Mouse (Mus musculus) liver, adult 2 months (tissue): ENCODE measurements at regions not wholly inside any gene's neighbourhood (a gene's known extent, or its start where the extent isn't known, plus 50 kb on each side); places are given as distances from the start of the nearest gene placed in this dataset.

ENCODE experiments used
- DNase-seq: peaks from one replicate; pipeline ENCODE4 v3.0.0-alpha.2; 2011; ENCODE audit warnings: low read depth, low spot score; ENCODE audit errors: extremely low read depth
- H3K27ac ChIP-seq: fragments of 200-500 bp; replicated peaks from 2 replicates; pipeline ENCODE4 v1.5.1; 2012; ENCODE audit warnings: low read depth, mild to moderate bottlenecking, control low read depth, inconsistent platforms, low read length; ENCODE audit not compliant: insufficient read depth
- H3K27me3 ChIP-seq: fragments of 200-500 bp; 2 replicates; pipeline ENCODE4 v1.6.1; 2012; ENCODE audit warnings: mild to moderate bottlenecking, moderate library complexity, low read length, inconsistent platforms; ENCODE audit not compliant: control insufficient read depth, insufficient read depth
- H3K36me3 ChIP-seq: fragments of 200-500 bp; 2 replicates; pipeline ENCODE4 v1.6.1; 2012; ENCODE audit warnings: low read length, inconsistent platforms; ENCODE audit not compliant: control insufficient read depth, insufficient read depth
- H3K4me1 ChIP-seq: fragments of 200-500 bp; 2 replicates; pipeline ENCODE4 v1.6.1; 2011; ENCODE audit warnings: low read length; ENCODE audit not compliant: control insufficient read depth, insufficient read depth
- H3K4me3 ChIP-seq: fragments of 200-500 bp; 2 replicates; pipeline ENCODE4 v1.5.1; 2011; ENCODE audit warnings: low read depth, mild to moderate bottlenecking, control low read depth, low read length, moderate library complexity; ENCODE audit not compliant: insufficient read depth
- H3K79me2 ChIP-seq: fragments of 200-500 bp; 2 replicates; pipeline ENCODE4 v1.6.1; 2012; ENCODE audit warnings: inconsistent platforms, mild to moderate bottlenecking, low read length, moderate library complexity; ENCODE audit not compliant: control insufficient read depth, insufficient read depth
- H3K9ac ChIP-seq: fragments of 200-500 bp; 2 replicates; pipeline ENCODE4 v1.6.1; 2012; ENCODE audit warnings: low read depth, mild to moderate bottlenecking, control low read depth, inconsistent platforms, low read length
- CTCF ChIP-seq: fragments of 200-500 bp; IDR thresholded peaks from 2 replicates; pipeline ENCODE4 v1.5.1; 2011; ENCODE audit warnings: low read depth, low read length, control low read depth
- POLR2A ChIP-seq: fragments of 200-500 bp; IDR thresholded peaks from 2 replicates; pipeline ENCODE4 v1.6.1; 2011; ENCODE audit warnings: low read length, control low read depth; ENCODE audit not compliant: insufficient read depth; ENCODE audit errors: extremely low read depth
- WGBS: fragments of 180-500 bp; shearing (Covaris S2); methylation state at CpG from one replicate; pipeline ENCODE4 v1.1.7; 2018; 5-methylcytosine and 5-hydroxymethylcytosine counted together

- Histone ChIP-seq H3K4me1 (no peaks in the 10 kb centered on the region), H3K36me3 (no peaks in the 10 kb centered on the region), H3K9ac (no peak overlapping the region), H3K27ac (no peak overlapping the region), H3K27me3 (no peaks in the 10 kb centered on the region), H3K4me3 (no peak overlapping the region), H3K79me2 (no peaks in the 10 kb centered on the region)
- no peak for DNase-seq
- TF ChIP-seq CTCF (no peak), POLR2A (no peak)
Measured at GRCm38 (mm10) chr7:39596403-39596802, 78.8 kb downstream of the Zfp619 start.

DNA sequence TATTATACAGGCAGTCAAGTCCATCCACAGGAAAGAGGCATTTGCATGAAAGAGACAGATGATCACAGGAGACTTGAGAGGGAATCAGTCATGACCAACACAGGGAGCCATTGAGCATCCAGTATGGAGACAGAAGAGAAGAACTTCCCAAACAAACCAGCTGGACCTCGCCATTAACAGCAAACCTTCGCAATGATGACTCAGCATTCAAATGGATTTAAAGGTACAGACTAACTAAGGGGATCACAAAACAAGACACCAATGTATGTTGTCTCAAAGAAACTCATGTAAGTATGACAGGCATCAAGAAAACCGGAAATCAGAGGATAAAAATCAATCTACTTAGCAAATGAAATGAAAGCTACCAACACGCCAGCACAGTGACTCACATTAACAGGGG is 96.2 kb downstream of the Zfp619 start:
- Histone ChIP-seq H3K4me3 (no peak overlapping the region), H3K27ac (no peak overlapping the region), H3K27me3 (no peaks in the 10 kb centered on the region), H3K36me3 (no peaks in the 10 kb centered on the region), H3K9ac (no peak overlapping the region), H3K4me1 (no peaks in the 10 kb centered on the region), H3K79me2 (no peaks in the 10 kb centered on the region)
- no peak for DNase-seq
- 73% methylated on average over 4 of the region's 4 CpGs for WGBS
- no peak for TF ChIP-seq POLR2A
- no peak for TF ChIP-seq CTCF

DNA sequence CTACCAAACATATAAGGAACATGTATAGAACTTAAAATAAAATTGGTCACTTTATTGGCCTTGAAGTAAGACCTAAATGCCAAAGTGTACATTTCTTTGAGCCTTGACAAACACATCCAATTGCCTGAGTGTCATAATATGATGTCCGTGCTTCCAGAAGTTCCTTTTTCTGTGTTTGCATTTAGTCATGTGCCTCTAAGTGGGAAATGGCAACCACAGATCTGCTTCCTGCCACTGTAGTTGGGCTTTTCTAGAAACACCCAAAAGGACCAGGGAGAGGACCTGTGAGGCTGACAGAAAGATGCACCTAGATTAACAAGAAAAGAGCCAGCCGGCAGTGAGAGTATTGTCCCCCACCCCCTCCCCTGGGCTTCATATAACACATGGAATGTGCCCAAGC is 97.5 kb downstream of the Zfp619 start:
- no peak overlapping the region for H3K9ac ChIP-seq
- no peak for TF ChIP-seq POLR2A
- no peak for TF ChIP-seq CTCF
- no peak for DNase-seq
- no peak overlapping the region for H3K4me3 ChIP-seq
- 87% methylated on average over 2 of the region's 2 CpGs for WGBS
- H3K4me1 ChIP-seq: no peaks in the 10 kb centered on the region
- no peaks in the 10 kb centered on the region for H3K36me3 ChIP-seq
- no peaks in the 10 kb centered on the region for H3K79me2 ChIP-seq
- no peak overlapping the region for H3K27ac ChIP-seq
- no peaks in the 10 kb centered on the region for H3K27me3 ChIP-seq

- H3K79me2 ChIP-seq: no peaks in the 10 kb centered on the region
- TF ChIP-seq POLR2A: no peak
- TF ChIP-seq CTCF: no peak
- no peak overlapping the region for H3K27ac ChIP-seq
- no peak overlapping the region for H3K9ac ChIP-seq
- H3K36me3 ChIP-seq: no peaks in the 10 kb centered on the region
- H3K4me3 ChIP-seq: no peak overlapping the region
- no peaks in the 10 kb centered on the region for H3K27me3 ChIP-seq
- no peaks in the 10 kb centered on the region for H3K4me1 ChIP-seq
- DNase-seq: no peak
- 93% methylated on average over 2 of the region's 2 CpGs for WGBS
Measured at GRCm38 (mm10) chr7:39621796-39622195, 104.2 kb downstream of the Zfp619 start.

GRCm38 (mm10) chr7:39632836-39633235 is 115.3 kb downstream of the Zfp619 start:
- Histone ChIP-seq H3K4me3 (no peak overlapping the region), H3K9ac (no peak overlapping the region), H3K27ac (no peak overlapping the region), H3K4me1 (no peaks in the 10 kb centered on the region), H3K27me3 (no peaks in the 10 kb centered on the region), H3K36me3 (no peaks in the 10 kb centered on the region), H3K79me2 (no peaks in the 10 kb centered on the region)
- DNase-seq: no peak
- TF ChIP-seq POLR2A: no peak
- TF ChIP-seq CTCF: no peak
- WGBS: 40% methylated on average over 3 of the region's 3 CpGs

- TF ChIP-seq POLR2A: no peak
- no peak for TF ChIP-seq CTCF
- Histone ChIP-seq H3K27me3 (no peaks in the 10 kb centered on the region), H3K9ac (no peak overlapping the region), H3K36me3 (no peaks in the 10 kb centered on the region), H3K79me2 (no peaks in the 10 kb centered on the region), H3K4me1 (no peaks in the 10 kb centered on the region), H3K4me3 (no peak overlapping the region), H3K27ac (no peak overlapping the region)
- WGBS: 92% methylated on average over 4 of the region's 4 CpGs
- no peak for DNase-seq
Measured at GRCm38 (mm10) chr7:39642333-39642732, 124.8 kb downstream of the Zfp619 start.
